Mouse (Mus musculus): ENCODE measurements around the gene Ipcef1.

DNA sequence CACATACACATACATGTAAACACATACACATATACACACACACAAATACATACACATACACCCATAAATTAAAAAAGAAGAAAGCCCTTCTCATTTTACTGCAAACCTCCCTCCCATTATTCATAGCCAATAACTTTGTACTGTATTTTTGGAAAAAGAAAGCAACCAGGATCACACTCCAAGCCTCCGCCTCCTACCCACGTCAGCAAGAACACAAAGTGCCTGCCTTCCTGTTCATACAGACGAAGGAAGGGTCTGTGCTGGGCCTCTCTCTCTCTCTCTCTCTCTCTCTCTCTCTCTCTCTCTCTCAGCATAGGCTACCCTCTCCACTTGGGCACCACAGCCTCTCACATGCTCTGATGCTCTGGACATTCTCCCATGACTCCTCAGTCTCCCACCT lies 156.5 kb downstream of the Ipcef1 start:
- TF ChIP-seq CTCF (IDR thresholded peaks at IDR 0.05) (no peak), EP300 (IDR thresholded peaks at IDR 0.05) (no peak)
